Mouse (Mus musculus): ENCODE measurements around the gene Ppp1ca. TPM values are rescaled to one million over a fixed set of nuclear protein-coding genes. Genes with fewer than 3 reads are reported as not detected.
A peak's percentile ranks its signal among the peaks of the same experiment; 100 is the strongest.

The Ppp1ca gene
- polyA plus RNA-seq, 1 experiment from 2014 or later, result 587 TPM

DNA sequence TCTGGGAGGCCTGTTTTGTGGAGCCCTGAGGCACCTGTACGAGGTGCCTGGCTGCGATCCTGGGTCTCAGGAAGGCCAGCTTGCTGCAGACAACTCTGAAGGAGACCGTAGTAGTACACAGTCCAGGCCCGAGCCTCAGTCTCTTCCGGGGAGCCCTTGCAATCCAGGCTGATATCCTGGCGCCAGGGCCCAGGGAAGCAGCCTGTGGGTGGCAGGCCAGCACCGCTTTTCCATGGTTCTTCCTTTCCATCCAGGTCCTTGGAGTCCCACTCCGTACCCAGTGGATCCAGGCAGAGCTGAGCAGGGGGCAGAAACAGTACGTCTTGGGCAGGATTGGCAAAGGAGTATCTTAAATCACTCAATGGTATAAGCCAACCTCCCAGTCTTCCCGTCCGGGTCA is 18.9 kb upstream of the Ppp1ca start:
- H3K4me1 ChIP-seq (replicated peaks), result peaks cover 20% of the 10 kb centered on the region
- H3K4me3 ChIP-seq, result no peak overlapping the region
- no peak overlapping the region for H3K27ac ChIP-seq (replicated peaks)
- no peak overlapping the region for H3K9ac ChIP-seq
- no peak for ATAC-seq (ENCODE audit: low FRiP score, low read depth)
- H3K27me3 ChIP-seq, result no peaks in the 10 kb centered on the region
- no peaks in the 10 kb centered on the region for H3K36me3 ChIP-seq
- H3K9me3 ChIP-seq, result no peaks in the 10 kb centered on the region
- WGBS, result 59% methylated on average over 11 of the region's 11 CpGs
- H3K4me2 ChIP-seq, result no peak overlapping the region

DNA sequence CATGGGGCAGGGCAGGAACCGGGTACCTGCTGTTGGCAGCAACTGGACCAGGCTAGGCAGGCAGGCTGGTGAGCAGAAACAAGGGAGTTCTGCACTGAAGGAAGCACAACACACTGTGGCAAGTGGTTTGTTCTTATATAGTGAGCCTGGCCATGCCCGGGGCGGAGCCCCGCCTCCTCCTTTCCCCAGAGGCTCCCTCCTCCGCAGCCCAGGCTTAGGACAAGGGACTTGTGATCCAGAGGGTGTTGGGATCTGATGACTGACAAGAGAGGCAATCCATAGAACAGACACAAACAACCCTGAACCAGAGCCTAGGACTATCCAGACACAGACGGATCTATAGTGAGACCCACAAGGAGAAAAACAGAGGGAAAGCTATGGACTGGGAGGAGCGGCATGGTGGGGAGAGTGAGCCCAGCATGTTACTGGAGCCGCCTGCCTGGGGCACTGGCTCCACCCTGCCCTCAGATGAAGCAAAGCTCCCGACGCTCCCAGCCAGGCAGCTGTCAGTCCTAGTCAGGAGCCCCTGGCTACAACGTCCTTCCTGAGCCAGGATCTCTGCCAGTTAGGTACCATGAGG is 16.4 kb upstream of the Ppp1ca start, which contains the start of gene Carns1:
Carns1 (minus strand) TSS at position 112 of the 580 bp plus-strand sequence.
- no peaks in the 10 kb centered on the region for H3K9me3 ChIP-seq
- H3K9ac ChIP-seq, result no peak within 1 kb of the TSS
- H3K4me2 ChIP-seq, result peak within 1 kb of the TSS; percentile 30
- 5% methylated on average over 11 of the region's 11 CpGs for WGBS
- H3K4me1 ChIP-seq (replicated peaks), result peaks cover 11% of the 10 kb centered on the region
- no peak within 1 kb of the TSS for H3K27ac ChIP-seq (replicated peaks)
- no peak for ATAC-seq (ENCODE audit: low FRiP score, low read depth)
- no peak within 1 kb of the TSS for H3K4me3 ChIP-seq
- no peaks in the 10 kb centered on the region for H3K36me3 ChIP-seq
- H3K27me3 ChIP-seq, result no peaks in the 10 kb centered on the region

- Histone ChIP-seq H3K4me3 (no peak overlapping the region), H3K9me3 (no peaks in the 10 kb centered on the region), H3K27ac (replicated peaks) (no peak overlapping the region), H3K4me1 (replicated peaks) (peaks cover 13% of the 10 kb centered on the region), H3K27me3 (no peaks in the 10 kb centered on the region), H3K36me3 (no peaks in the 10 kb centered on the region), H3K4me2 (no peak overlapping the region), H3K9ac (no peak overlapping the region)
- 91% methylated on average over 7 of the region's 7 CpGs for WGBS
- no peak for ATAC-seq (ENCODE audit: low FRiP score, low read depth)
Measured at GRCm38 (mm10) chr19:4180411-4180810, 11.5 kb upstream of the Ppp1ca start.

DNA sequence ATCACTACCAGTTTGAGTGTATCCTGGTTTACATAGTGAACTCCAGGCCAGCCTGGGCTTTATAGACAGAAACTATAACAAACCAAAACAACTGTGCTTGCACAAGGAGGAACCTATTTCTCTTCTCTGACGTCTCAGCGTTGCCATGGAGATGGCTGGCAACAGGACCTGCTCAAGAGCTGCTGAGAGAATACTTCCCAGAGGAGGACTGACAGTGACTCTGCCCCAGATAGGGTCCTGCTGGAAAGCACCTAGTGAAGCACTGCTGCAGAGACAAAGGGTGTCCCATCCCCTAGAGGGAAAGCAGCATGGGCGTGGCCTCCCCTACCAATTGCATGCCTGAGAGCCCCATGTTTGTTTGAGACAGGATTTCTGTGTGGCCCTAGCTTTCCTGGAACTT is 10.0 kb upstream of the Ppp1ca start:
- no peak overlapping the region for H3K9ac ChIP-seq
- H3K4me3 ChIP-seq, result no peak overlapping the region
- no peaks in the 10 kb centered on the region for H3K36me3 ChIP-seq
- 40% methylated on average over 3 of the region's 3 CpGs for WGBS
- ATAC-seq (ENCODE audit: low FRiP score, low read depth), result no peak
- no peak overlapping the region for H3K27ac ChIP-seq (replicated peaks)
- H3K9me3 ChIP-seq, result no peaks in the 10 kb centered on the region
- no peak overlapping the region for H3K4me2 ChIP-seq
- no peaks in the 10 kb centered on the region for H3K27me3 ChIP-seq
- H3K4me1 ChIP-seq (replicated peaks), result peaks cover 11% of the 10 kb centered on the region

GRCm38 (mm10) chr19:4183689-4184088 is 8.2 kb upstream of the Ppp1ca start:
- WGBS, result 59% methylated on average over 2 of the region's 2 CpGs
- no peak overlapping the region for H3K4me3 ChIP-seq
- peaks cover 11% of the 10 kb centered on the region for H3K4me1 ChIP-seq (replicated peaks)
- no peak overlapping the region for H3K9ac ChIP-seq
- no peaks in the 10 kb centered on the region for H3K27me3 ChIP-seq
- H3K36me3 ChIP-seq, result no peaks in the 10 kb centered on the region
- H3K4me2 ChIP-seq, result no peak overlapping the region
- no peak overlapping the region for H3K27ac ChIP-seq (replicated peaks)
- H3K9me3 ChIP-seq, result no peaks in the 10 kb centered on the region
- ATAC-seq (ENCODE audit: low FRiP score, low read depth), result no peak; the same call in 1 of the 2 replicates

DNA sequence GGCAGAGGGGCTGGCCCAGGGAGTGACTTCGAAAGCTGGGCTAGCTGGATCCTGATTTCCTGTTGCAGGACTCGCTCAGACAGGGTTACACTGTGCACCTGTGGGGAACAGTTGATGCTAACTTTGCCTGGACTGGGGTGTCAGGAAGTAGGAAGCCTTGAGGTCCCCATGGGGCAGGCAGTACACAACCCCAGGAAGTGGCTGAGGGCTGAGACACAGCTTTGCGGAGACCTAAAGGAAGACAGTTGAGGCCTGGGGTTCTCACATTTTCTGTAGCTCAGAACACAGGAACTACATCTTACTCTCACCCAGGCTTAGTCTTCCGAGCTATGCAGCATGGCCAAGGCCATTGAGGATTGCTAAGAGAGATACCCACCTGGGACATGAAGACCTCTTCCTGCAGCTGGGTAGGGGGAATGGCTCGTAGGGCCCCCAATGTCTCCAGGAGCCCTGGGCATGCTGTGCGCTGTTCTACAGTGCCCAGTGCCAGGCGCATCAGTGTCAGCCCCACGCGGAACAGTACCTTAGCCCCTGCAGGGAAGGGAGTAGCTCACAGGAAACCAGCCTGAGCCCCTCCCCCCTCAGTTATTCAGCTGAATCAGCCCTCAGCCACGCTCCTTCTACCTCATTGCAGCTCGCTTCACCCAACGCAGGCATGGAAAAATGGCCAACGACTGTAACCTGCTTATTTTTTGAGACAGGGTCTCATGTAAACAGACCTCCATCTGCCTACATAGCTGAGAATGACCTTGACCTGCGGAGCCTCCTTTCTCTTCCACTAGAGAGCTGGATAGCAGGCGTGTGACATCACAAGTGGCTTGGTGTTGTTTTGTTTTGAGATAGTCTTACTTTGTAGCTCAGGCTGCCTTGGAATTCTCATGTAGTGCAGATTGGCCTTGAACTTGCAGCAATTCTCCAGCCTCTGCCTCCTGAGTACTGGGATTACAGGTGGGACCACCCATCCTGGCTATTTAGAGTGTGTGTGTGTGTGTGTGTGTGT is 6.6 kb upstream of the Ppp1ca start:
- H3K9me3 ChIP-seq, result no peaks in the 10 kb centered on the region
- peaks cover 11% of the 10 kb centered on the region for H3K4me1 ChIP-seq (replicated peaks)
- no peak overlapping the region for H3K4me3 ChIP-seq
- 60% methylated on average over 15 of the region's 15 CpGs for WGBS
- H3K36me3 ChIP-seq, result no peaks in the 10 kb centered on the region
- no peak overlapping the region for H3K4me2 ChIP-seq
- H3K27me3 ChIP-seq, result no peaks in the 10 kb centered on the region
- no peak for ATAC-seq (ENCODE audit: low FRiP score, low read depth)
- no peak overlapping the region; the same call in 1 of the 2 replicates for H3K27ac ChIP-seq (replicated peaks)
- no peak overlapping the region for H3K9ac ChIP-seq

- H3K4me2 ChIP-seq, result no peak overlapping the region
- no peak overlapping the region for H3K4me3 ChIP-seq
- H3K9me3 ChIP-seq, result no peaks in the 10 kb centered on the region
- WGBS, result 79% methylated on average over 3 of the region's 3 CpGs
- no peak overlapping the region for H3K27ac ChIP-seq (replicated peaks)
- peaks cover 10% of the 10 kb centered on the region for H3K4me1 ChIP-seq (replicated peaks)
- H3K27me3 ChIP-seq, result no peaks in the 10 kb centered on the region
- no peak for ATAC-seq (ENCODE audit: low FRiP score, low read depth)
- no peaks in the 10 kb centered on the region for H3K36me3 ChIP-seq
- no peak overlapping the region for H3K9ac ChIP-seq
Measured at GRCm38 (mm10) chr19:4187303-4187702, 4.6 kb upstream of the Ppp1ca start.

DNA sequence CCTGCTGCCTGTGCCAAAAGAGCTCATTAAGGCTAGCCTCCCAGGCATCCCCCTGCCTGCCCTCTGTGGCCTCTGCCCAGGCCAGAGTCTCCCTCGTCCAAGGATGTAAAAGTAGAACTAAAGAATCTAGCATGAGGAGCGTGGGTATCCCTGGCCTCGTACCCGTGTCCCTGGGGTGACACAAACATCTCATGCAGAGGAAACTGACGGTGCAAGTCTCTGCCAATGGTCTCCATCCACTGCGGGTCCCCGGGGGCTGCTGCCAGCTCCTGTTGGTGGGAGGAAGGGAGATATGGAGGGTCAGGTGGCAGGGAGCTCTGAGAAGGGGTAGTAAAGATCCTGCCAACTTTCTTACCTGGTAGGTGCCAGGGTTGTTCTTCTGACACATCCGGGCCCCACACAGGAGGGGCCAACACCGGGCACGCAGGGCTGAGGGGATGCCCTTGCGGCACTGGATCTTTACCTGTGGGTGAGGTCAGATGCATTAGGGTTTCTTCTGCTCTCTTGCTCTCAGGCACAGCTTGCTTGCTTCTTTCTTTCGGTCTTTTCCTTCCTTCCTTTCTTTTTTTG is 2.7 kb upstream of the Ppp1ca start:
- no peak for ATAC-seq (ENCODE audit: low FRiP score, low read depth)
- Histone ChIP-seq H3K36me3 (0 out of 2 replicates have a peak, but pooled peaks cover 3% of the 10 kb centered on the region), H3K27ac (replicated peaks) (no peak overlapping the region), H3K4me2 (no peak overlapping the region), H3K4me1 (replicated peaks) (peaks cover 25% of the 10 kb centered on the region), H3K9ac (no peak overlapping the region), H3K9me3 (no peaks in the 10 kb centered on the region), H3K4me3 (no peak overlapping the region), H3K27me3 (no peaks in the 10 kb centered on the region)
- 83% methylated on average over 12 of the region's 12 CpGs for WGBS

- Histone ChIP-seq H3K27me3 (no peaks in the 10 kb centered on the region), H3K27ac (replicated peaks) (peak within 1 kb of the TSS; percentile 94), H3K4me3 (peak within 1 kb of the TSS; percentile 87), H3K4me1 (replicated peaks) (peaks cover 35% of the 10 kb centered on the region), H3K9ac (peak within 1 kb of the TSS; percentile 97), H3K9me3 (no peaks in the 10 kb centered on the region), H3K4me2 (peak within 1 kb of the TSS; percentile 95), H3K36me3 (peaks cover 20% of the 10 kb centered on the region)
- no peak for ATAC-seq (ENCODE audit: low FRiP score, low read depth)
- WGBS, result 71% methylated on average over 4 of the region's 4 CpGs
Measured at GRCm38 (mm10) chr19:4190831-4191334, 982 bp upstream of the Ppp1ca start, which contains the start of gene Tbc1d10c. Tbc1d10c (minus strand) TSS chr19:4191284.

DNA sequence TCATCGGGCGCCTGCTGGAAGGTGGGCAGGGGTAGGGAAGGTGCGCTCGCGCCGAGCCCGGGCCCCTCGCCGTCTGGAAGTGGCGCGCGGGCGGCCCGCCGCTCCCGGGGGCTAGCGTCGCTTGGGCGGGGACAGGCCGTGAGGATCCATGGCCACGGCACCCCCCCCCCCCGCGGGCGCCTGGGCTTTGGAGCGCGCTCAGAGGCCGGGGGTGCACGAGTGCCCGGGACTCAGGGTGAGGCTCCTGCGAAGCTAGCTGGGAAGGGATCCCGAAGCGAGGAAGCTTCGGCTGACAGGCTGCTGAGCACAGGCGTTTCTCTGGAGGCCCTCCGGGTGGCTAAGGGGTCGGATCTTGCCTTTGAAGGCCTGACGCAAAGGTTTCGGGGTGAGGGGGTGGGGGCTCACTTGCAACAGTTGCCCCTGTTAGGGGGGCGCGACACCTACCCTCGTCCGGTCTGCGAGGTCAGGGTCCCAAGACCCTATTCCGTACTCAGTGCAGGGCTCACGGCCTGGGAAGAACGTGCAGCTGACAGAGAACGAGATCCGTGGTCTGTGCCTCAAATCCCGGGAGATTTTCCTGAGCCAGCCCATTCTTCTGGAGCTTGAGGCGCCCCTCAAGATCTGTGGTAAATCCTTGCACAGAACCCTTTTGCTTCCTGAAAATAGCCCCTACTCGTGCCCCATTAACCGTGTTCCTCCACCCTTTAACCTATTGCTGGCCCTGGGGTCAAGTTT is 553 bp downstream of the Ppp1ca start:
- Histone ChIP-seq H3K9ac (peak overlapping the region; percentile 97), H3K27ac (replicated peaks) (peak overlapping the region; percentile 94), H3K4me1 (replicated peaks) (peaks cover 41% of the 10 kb centered on the region), H3K36me3 (peaks cover 30% of the 10 kb centered on the region), H3K9me3 (no peaks in the 10 kb centered on the region), H3K4me3 (peak overlapping the region; percentile 87), H3K4me2 (peak overlapping the region; percentile 95), H3K27me3 (no peaks in the 10 kb centered on the region)
- WGBS, result under 1% methylated on average over 50 of the region's 52 CpGs
- ATAC-seq (ENCODE audit: low FRiP score, low read depth), result peak; percentile 75

- H3K9ac ChIP-seq, result peak overlapping the region; percentile 97
- H3K36me3 ChIP-seq, result peaks cover 30% of the 10 kb centered on the region
- no peaks in the 10 kb centered on the region for H3K9me3 ChIP-seq
- WGBS, result 58% methylated on average over 6 of the region's 6 CpGs
- peaks cover 41% of the 10 kb centered on the region for H3K4me1 ChIP-seq (replicated peaks)
- no peak for ATAC-seq (ENCODE audit: low FRiP score, low read depth)
- H3K27me3 ChIP-seq, result no peaks in the 10 kb centered on the region
- peak overlapping the region; percentile 95 for H3K4me2 ChIP-seq
- peak overlapping the region; percentile 94; the same call in 1 of the 2 replicates for H3K27ac ChIP-seq (replicated peaks)
- H3K4me3 ChIP-seq, result peak overlapping the region; percentile 87
Measured at GRCm38 (mm10) chr19:4193129-4193528, 1.3 kb downstream of the Ppp1ca start.

All from hindbrain, embryonic 15.5 days (tissue).